Mouse (Mus musculus) stomach, embryonic 15.5 days (tissue): Measurements from ENCODE around the gene Ndst4. TPM values are rescaled to one million over a fixed set of nuclear protein-coding genes. Genes with fewer than 3 reads are reported as not detected.

Source experiments
- ATAC-seq: fragments of 200-750 bp; cut with Nextera tagmentation; 2 replicates; pipeline ENCODE4 v1.8.0; 2017; ENCODE audit warnings: low read depth, moderate number of reproducible peaks, moderate TSS enrichment; ENCODE audit not compliant: insufficient read depth, low FRiP score
- H3K27ac ChIP-seq: fragments of 300-500 bp; sonication (generic); 2 replicates; pipeline ENCODE4 v1.5.1; 2015; ENCODE audit warnings: mild to moderate bottlenecking, inconsistent platforms
- H3K27me3 ChIP-seq: fragments of 300-500 bp; sonication (generic); replicated peaks from 2 replicates; pipeline ENCODE4 v1.6.1; 2015; ENCODE audit warnings: inconsistent platforms
- H3K36me3 ChIP-seq: fragments of 300-500 bp; sonication (generic); 2 replicates; pipeline ENCODE4 v1.6.1; 2015; ENCODE audit warnings: inconsistent platforms
- H3K4me1 ChIP-seq: fragments of 300-500 bp; sonication (generic); 2 replicates; pipeline ENCODE4 v1.6.1; 2015; ENCODE audit warnings: inconsistent platforms
- H3K4me2 ChIP-seq: fragments of 300-500 bp; sonication (generic); 2 replicates; pipeline ENCODE4 v1.6.1; 2015; ENCODE audit warnings: mild to moderate bottlenecking, inconsistent platforms
- H3K4me3 ChIP-seq: fragments of 300-500 bp; sonication (generic); replicated peaks from 2 replicates; pipeline ENCODE4 v1.5.1; 2015; ENCODE audit warnings: inconsistent platforms
- H3K9ac ChIP-seq: fragments of 300-500 bp; sonication (generic); 2 replicates; pipeline ENCODE4 v1.6.1; 2015; ENCODE audit warnings: inconsistent platforms
- H3K9me3 ChIP-seq: fragments of 300-500 bp; sonication (generic); 2 replicates; pipeline ENCODE4 v1.6.1; 2016; ENCODE audit warnings: inconsistent platforms
- WGBS: fragments of 180-500 bp; shearing (Covaris S2); methylation state at CpG from one replicate; pipeline ENCODE4 v1.1.7; 2015; 5-methylcytosine and 5-hydroxymethylcytosine counted together
- polyA plus RNA-seq: library from polyadenylated mRNA; unstranded; fragments of >200 nt; fragmentation: Nextera tagmentation; extraction: Ambion mirVana; gene quantifications from 2 replicates; pipeline ENCODE4 v1.2.1, GENCODE M21; 2015

Gene Ndst4
- polyA plus RNA-seq, 1 experiment from 2014 or later, result 0.18 TPM

DNA sequence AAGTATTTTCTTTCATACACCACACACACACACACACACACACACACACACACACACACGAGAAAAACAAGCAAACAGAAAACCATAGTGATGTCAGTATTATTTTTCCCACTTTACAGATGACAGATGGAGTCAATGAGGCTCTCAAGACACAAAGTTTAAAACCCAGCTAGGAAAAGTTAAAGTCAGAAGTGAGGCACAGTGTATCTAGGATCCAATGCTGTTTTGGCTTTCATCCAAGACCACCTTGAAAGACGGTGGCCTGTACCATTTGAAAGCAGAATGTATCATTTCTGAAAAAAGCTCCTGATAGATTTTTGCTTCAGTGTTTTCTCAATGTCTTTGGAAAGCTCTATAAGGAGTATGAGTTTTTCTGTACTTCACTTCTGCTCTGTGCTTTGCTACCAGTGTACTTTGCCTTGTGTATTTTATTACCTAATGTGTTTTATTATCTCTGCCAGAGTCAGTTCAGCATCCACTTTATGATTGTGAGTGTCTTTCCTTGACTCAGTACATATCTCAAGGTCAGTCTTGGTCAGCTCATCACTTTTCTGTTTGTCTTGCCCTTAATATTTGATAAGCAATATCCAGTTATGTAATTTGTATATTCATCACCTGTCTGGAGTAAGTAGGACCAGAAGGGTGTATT is 257.1 kb downstream of the Ndst4 start:
- H3K4me3 ChIP-seq, result no peak overlapping the region
- WGBS, result 48% methylated on average over 2 of the region's 2 CpGs

DNA sequence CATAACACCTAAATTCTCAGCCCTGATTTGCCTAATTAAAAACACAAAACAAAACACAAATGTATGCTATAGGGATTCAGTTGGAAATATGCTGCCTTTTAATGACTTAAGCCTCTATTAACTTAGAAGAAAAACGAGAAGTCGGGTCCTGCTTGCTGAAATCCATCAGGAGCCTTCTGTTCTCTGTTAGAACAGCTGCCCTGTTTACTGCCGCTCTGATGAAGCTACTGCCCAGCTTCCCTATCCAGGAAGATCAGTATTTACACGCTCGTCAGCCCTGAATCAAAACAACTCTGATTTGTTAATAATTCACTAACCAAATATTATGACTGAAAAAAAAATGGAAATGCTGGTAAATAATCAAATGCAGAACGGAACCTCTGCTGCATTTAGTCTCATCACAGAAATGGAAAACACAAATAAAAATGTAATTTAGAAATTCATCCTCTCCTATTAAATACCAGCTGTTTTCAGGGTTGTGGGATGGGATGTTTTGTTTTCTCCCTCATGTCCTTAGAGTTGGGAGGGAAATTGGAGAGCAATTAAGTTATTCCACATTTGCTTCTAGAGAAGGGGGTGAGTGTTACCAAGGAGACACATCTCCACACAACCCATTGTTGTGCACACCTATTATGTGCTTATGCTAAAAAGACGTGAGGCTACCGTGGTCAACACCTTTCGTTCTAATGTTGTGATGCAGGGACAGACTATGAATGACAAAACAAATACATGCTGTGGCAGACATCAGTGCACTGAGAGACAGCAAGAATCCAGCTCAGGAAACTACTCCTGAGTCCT is 270.3 kb downstream of the Ndst4 start:
- H3K27ac ChIP-seq, result no peak overlapping the region
- no peak overlapping the region for H3K9ac ChIP-seq
- H3K4me1 ChIP-seq, result no peaks in the 10 kb centered on the region
- no peaks in the 10 kb centered on the region for H3K36me3 ChIP-seq
- no peak for ATAC-seq
- H3K4me3 ChIP-seq, result no peak overlapping the region
- H3K9me3 ChIP-seq, result no peaks in the 10 kb centered on the region
- H3K4me2 ChIP-seq, result no peak overlapping the region
- H3K27me3 ChIP-seq, result no peaks in the 10 kb centered on the region
- 40% methylated on average over 9 of the region's 9 CpGs for WGBS

More for the DNA sequence above, 257.1 kb downstream of the Ndst4 start:
- H3K4me1 ChIP-seq, result no peaks in the 10 kb centered on the region
- H3K9me3 ChIP-seq, result no peaks in the 10 kb centered on the region
- no peaks in the 10 kb centered on the region for H3K27me3 ChIP-seq
- no peaks in the 10 kb centered on the region for H3K36me3 ChIP-seq
- H3K4me2 ChIP-seq, result no peak overlapping the region
- H3K27ac ChIP-seq, result no peak overlapping the region
- H3K9ac ChIP-seq, result no peak overlapping the region
- no peak for ATAC-seq

DNA sequence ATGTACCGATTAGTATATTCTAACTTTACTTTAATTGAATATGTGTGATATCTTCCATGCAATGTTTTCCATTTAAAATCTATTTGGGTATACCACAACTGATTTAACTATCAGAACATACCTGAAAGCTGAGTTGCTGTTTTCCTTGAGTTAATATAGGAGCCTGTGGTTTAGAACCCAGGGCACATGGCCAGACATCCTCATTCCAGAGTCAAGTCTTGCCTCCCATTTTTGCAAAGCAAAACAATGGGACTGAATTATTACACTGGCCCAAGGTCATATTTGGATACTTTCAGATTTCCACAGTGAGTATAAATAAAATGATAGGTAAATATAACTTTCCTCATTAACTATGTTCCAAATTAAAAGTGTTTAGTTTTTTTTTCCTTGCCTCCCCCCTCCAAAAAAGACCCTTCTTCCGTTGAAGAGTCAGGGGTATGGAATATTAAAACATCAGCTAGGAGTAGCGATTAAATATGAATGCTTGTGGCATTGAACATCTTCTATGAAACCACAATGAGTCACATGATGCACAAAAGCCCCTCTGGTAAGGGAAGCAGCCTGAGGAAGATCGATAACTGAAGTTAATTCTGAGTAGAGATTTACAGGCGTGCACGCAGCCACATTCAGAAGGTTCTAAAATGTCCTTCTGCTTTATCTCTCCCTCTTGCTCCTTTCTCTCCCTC is 271.5 kb downstream of the Ndst4 start:
- H3K4me3 ChIP-seq, result no peak overlapping the region
- 82% methylated on average over 6 of the region's 6 CpGs for WGBS
- ATAC-seq, result no peak

DNA sequence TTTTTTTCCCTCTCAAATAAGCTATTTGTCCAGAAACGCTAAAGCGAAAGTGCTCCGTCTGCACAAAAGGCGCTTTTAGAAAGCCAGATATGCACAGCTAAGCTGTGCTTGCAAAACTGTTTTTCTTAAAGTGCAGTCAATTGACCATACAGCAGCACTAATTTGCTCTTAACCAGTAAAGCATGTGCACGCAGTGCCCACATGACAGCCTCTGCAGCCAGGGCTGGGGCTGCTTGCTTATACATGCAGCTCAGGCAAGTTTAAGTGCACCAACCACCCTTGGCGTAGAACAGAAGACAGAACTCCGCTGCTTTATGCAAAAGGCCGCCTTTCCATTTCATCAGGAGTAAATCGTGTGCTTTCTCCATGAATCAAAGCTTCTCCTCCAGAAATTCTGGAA is 275.0 kb downstream of the Ndst4 start:
- no peak overlapping the region for H3K4me3 ChIP-seq
- H3K27me3 ChIP-seq, result no peaks in the 10 kb centered on the region
- no peak overlapping the region for H3K27ac ChIP-seq
- H3K4me1 ChIP-seq, result no peaks in the 10 kb centered on the region
- ATAC-seq, result no peak; the same call in 1 of the 2 replicates
- H3K36me3 ChIP-seq, result no peaks in the 10 kb centered on the region
- no peak overlapping the region for H3K9ac ChIP-seq
- no peak overlapping the region for H3K4me2 ChIP-seq
- 72% methylated on average over 9 of the region's 9 CpGs for WGBS
- no peaks in the 10 kb centered on the region for H3K9me3 ChIP-seq

More for the DNA sequence above, 271.5 kb downstream of the Ndst4 start:
- no peaks in the 10 kb centered on the region for H3K4me1 ChIP-seq
- no peak overlapping the region for H3K9ac ChIP-seq
- H3K27me3 ChIP-seq, result no peaks in the 10 kb centered on the region
- no peaks in the 10 kb centered on the region for H3K36me3 ChIP-seq
- H3K27ac ChIP-seq, result no peak overlapping the region
- no peak overlapping the region for H3K4me2 ChIP-seq
- H3K9me3 ChIP-seq, result no peaks in the 10 kb centered on the region

DNA sequence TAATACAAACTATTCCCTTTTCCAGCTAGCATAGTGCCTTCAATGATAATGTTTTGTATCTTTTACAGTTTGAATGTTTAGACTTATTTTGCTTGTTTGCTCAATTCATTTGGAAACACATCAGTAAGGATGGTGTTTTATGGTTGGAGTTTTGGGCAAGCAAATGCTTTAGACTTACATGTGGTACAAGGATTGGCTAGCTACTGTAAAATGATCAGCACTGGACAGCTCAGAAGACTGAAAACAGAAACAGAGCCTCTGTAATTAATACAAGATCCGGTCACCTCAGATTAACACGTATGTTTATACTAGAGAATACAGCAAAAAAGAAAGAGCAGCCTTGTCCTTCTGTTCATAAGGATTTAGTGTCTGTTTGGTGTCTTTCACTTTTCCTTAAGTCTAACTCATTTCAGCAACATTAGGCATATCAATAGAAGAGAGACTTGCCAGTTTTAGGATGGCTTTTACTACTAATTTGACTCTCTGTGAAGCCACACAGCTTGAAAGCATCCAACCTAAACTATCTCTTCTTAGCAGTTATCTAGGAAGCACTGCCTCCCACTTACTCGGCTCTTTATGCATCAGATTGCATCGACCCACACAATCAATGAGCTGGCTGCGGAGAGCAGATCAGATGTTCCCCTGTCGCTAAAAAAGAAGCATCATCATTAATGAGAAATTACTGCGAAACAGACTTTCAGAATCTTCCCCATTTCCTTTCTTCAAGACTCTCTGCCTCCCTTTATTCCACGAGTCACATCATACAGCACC is 279.8 kb downstream of the Ndst4 start:
- no peak for ATAC-seq
- 59% methylated on average over 8 of the region's 8 CpGs for WGBS
- Histone ChIP-seq H3K4me1 (no peaks in the 10 kb centered on the region), H3K27me3 (no peaks in the 10 kb centered on the region), H3K9me3 (no peaks in the 10 kb centered on the region), H3K27ac (no peak overlapping the region), H3K36me3 (no peaks in the 10 kb centered on the region), H3K9ac (no peak overlapping the region), H3K4me3 (no peak overlapping the region), H3K4me2 (no peak overlapping the region)

DNA sequence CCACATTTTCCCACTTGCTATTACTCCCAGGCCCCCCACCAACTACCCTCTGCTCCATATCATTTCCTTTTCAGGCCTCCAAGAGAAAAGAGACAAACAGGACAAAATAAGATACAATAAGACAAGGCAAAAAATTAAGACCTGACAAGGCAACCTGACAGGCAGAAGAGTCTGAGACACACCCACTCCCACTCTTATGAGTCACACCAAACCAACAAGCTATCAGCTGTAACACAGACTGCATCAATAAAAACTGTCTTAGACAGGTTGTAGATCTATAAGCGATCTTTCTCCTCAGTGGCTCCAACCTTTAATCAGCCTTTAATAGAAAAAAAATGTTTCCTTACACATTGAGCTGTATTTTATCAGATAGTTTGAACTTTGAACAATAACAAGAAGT is 280.7 kb downstream of the Ndst4 start:
- no peak overlapping the region for H3K9ac ChIP-seq
- no peak overlapping the region for H3K27ac ChIP-seq
- no peaks in the 10 kb centered on the region for H3K9me3 ChIP-seq
- H3K36me3 ChIP-seq, result no peaks in the 10 kb centered on the region
- 81% methylated on average over 1 of the region's 1 CpGs for WGBS
- H3K4me1 ChIP-seq, result no peaks in the 10 kb centered on the region
- no peak overlapping the region for H3K4me2 ChIP-seq
- no peak overlapping the region for H3K4me3 ChIP-seq
- no peaks in the 10 kb centered on the region for H3K27me3 ChIP-seq
- no peak for ATAC-seq

DNA sequence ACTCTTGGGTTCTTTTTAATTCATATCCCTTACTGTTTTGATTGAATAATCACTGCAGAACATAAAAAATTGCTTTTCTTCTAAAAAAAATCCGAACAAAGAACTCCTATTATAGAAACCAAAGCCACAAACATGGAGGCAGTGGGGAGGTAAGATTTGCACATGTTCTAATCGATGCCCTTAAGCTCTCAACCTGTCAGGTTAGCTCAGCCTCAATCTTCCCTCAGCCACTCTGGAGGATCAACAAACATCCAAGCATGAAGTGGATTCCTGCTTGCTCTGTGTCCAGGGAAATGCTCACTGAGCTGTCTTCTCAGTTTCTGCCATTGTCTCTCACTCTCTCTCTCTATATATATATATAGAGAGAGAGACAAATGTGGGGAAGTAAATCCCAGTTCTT is 283.7 kb downstream of the Ndst4 start:
- Histone ChIP-seq H3K4me3 (no peak overlapping the region), H3K27ac (no peak overlapping the region), H3K9me3 (no peaks in the 10 kb centered on the region), H3K4me1 (no peaks in the 10 kb centered on the region), H3K9ac (no peak overlapping the region), H3K27me3 (no peaks in the 10 kb centered on the region), H3K36me3 (no peaks in the 10 kb centered on the region), H3K4me2 (no peak overlapping the region)
- no peak for ATAC-seq
- 70% methylated on average over 2 of the region's 2 CpGs for WGBS

DNA sequence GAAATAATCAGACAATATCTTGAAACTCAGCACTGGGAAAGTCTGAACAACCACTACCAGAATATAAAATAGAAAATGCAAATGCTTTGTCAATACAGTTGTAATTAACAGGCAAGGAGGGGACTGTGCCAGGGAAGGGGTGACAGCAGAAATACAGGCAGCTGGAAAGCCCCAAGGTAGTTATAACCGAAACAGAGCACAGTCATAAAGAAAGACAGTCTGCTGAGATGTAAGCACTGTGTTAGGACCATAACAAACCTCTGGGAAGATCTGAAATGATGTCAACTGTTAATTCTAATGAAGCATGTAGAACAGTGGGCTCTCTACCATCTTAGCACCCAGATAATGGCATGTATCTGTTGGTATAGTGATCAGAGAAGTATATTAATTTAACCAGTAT is 287.1 kb downstream of the Ndst4 start:
- Histone ChIP-seq H3K9ac (no peak overlapping the region), H3K36me3 (no peaks in the 10 kb centered on the region), H3K4me1 (no peaks in the 10 kb centered on the region), H3K4me2 (no peak overlapping the region), H3K27me3 (no peaks in the 10 kb centered on the region), H3K4me3 (no peak overlapping the region), H3K9me3 (no peaks in the 10 kb centered on the region), H3K27ac (no peak overlapping the region)
- WGBS, result 72% methylated on average over 1 of the region's 1 CpGs
- ATAC-seq, result no peak

DNA sequence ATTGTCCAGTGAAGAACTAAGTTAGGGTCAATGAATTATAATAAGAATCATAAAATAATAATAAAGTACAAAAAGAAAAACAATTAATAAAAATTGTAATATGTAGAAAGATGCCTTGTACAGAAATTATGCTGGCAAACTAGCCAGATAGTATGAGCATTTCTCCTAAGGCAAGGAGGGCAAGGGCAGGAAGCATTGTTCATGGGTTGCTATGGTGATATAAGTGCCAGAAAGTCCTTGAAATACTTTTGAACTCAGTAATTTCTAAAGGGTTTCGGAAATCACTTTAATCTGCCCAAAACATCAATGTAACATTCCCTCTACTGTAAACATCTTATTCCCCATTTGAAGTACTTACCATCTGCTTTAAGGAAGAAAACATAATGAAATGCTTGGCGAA is 319.1 kb downstream of the Ndst4 start:
- Histone ChIP-seq H3K27ac (no peak overlapping the region), H3K36me3 (no peaks in the 10 kb centered on the region), H3K4me3 (no peak overlapping the region), H3K9ac (no peak overlapping the region), H3K27me3 (no peaks in the 10 kb centered on the region), H3K4me2 (no peak overlapping the region), H3K4me1 (no peaks in the 10 kb centered on the region), H3K9me3 (no peaks in the 10 kb centered on the region)
- 70% methylated on average over 2 of the region's 2 CpGs for WGBS
- no peak for ATAC-seq

DNA sequence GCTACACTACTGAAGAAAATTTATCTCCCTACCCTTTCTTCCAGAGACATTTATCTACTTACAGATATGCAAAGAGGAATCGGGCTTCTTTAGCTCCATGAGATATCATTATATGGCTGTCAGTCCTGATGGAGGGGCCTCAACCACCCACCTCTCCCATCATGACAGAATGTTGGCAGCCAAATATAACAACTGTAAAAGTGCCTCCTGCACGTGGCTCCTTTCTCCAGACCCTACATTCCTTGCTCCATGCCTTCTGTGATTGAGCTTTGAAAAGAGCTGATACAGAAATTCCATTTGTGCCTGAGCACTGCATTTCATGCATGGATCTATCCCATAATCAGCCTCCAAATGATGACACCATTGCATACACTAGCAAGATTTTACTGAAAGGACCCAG is 331.1 kb downstream of the Ndst4 start:
- Histone ChIP-seq H3K36me3 (no peaks in the 10 kb centered on the region), H3K27me3 (no peaks in the 10 kb centered on the region), H3K4me3 (no peak overlapping the region), H3K4me1 (no peaks in the 10 kb centered on the region), H3K9me3 (no peaks in the 10 kb centered on the region), H3K4me2 (no peak overlapping the region), H3K27ac (no peak overlapping the region), H3K9ac (no peak overlapping the region)
- ATAC-seq, result no peak
- 70% methylated on average over 2 of the region's 2 CpGs for whole genome bisulfite sequencing

DNA sequence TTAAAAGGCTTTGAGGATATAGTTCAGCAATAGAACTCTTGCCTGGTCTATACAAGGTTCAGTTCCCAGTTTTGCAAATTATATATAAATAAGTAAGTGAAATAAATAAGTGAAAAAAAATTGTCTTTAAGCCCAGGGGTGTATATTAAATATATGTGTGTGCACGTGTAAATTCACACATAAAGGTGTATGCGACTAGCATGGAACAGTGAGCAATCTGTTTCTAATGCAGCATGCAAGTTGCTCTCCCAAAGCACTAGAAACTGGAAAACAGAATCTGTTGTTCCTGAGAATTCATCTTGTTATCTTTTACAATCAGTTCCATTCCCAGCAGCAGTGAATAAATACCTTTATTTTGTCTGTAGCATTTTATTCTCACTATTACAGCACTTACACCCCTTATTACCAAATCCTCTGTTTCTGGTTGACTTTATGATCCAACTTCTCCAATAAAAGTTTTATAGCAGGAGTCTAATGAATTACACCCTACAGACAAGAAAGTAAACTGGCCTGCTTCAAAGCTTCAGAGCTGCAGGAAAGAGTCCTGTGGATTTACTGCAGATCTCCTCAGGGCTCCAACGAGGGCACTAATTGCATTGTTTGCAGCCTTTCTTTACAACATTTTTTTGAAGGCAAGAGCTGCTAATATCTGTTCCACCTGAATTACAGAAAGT is 340.7 kb downstream of the Ndst4 start:
- no peak overlapping the region for H3K27ac ChIP-seq
- no peak for ATAC-seq
- H3K9ac ChIP-seq, result no peak overlapping the region
- H3K9me3 ChIP-seq, result no peaks in the 10 kb centered on the region
- H3K36me3 ChIP-seq, result no peaks in the 10 kb centered on the region
- 72% methylated on average over 3 of the region's 3 CpGs for WGBS
- no peak overlapping the region for H3K4me3 ChIP-seq
- H3K4me1 ChIP-seq, result no peaks in the 10 kb centered on the region
- H3K4me2 ChIP-seq, result no peak overlapping the region
- no peaks in the 10 kb centered on the region for H3K27me3 ChIP-seq
